Mouse (Mus musculus) embryonic fibroblast, embryonic 13.5 days (primary cell): ENCODE data around the gene Tspoap1. TPM values are rescaled to one million over a fixed set of nuclear protein-coding genes. Genes with fewer than 3 reads are reported as not detected.
A peak's percentile ranks its signal among the peaks of the same experiment; 100 is the strongest.

Experiments used
- H3K27ac ChIP-seq: 2 replicates; pipeline ENCODE4 v1.5.1; 2012; ENCODE audit warnings: low read length, control low read depth, inconsistent platforms; ENCODE audit not compliant: insufficient read depth
- H3K4me1 ChIP-seq: 2 replicates; pipeline ENCODE4 v1.6.1; 2011; ENCODE audit warnings: low read length; ENCODE audit not compliant: control insufficient read depth, insufficient read depth
- H3K4me3 ChIP-seq: 2 replicates; pipeline ENCODE4 v1.5.1; 2011; ENCODE audit warnings: mild to moderate bottlenecking, control low read depth, low read length; ENCODE audit not compliant: insufficient read depth
- CTCF ChIP-seq: IDR thresholded peaks from 2 replicates; pipeline ENCODE4 v1.5.1; 2011; ENCODE audit warnings: mild to moderate bottlenecking, control low read depth, low read length, moderate library complexity, borderline replicate concordance; ENCODE audit not compliant: insufficient read depth
- POLR2A ChIP-seq: IDR thresholded peaks from 2 replicates; pipeline ENCODE4 v1.6.1; 2011; ENCODE audit warnings: low read depth, mild to moderate bottlenecking, control low read depth, low read length, moderate library complexity
- polyA plus RNA-seq: library from polyadenylated mRNA; stranded (reverse); fragments of >200 nt; gene quantifications from 2 replicates; pipeline ENCODE4 v1.2.4, GENCODE M21; 2011; ENCODE audit warnings: low read depth; ENCODE audit not compliant: missing spikeins, insufficient read length

Gene Tspoap1
- polyA plus RNA-seq, 1 experiment, result 1.2 TPM

DNA sequence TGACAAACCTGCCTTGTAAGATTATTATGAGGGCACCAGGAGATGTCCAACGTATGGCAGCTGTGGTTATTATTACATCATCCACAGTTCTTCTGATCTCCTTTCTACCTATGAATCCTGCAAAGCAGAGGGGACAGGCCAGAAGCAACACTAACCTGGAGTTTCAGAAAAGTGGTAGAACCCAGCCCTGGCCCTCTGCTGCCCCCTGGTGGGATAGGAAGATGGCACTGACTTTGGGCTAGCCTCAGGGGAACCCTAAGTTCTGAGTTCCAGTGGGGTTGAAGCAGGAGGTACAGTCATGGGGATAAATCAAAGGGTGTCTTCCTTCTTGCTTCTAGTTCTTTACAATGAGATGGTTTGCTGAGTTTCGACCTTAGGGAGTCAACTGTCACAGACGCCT, 10.6 kb downstream of the Tspoap1 start:
- no peak overlapping the region for H3K4me3 ChIP-seq
- TF ChIP-seq CTCF, result peak; percentile 61
- TF ChIP-seq POLR2A, result no peak
- no peak overlapping the region for H3K27ac ChIP-seq
- H3K4me1 ChIP-seq, result no peaks in the 10 kb centered on the region

DNA sequence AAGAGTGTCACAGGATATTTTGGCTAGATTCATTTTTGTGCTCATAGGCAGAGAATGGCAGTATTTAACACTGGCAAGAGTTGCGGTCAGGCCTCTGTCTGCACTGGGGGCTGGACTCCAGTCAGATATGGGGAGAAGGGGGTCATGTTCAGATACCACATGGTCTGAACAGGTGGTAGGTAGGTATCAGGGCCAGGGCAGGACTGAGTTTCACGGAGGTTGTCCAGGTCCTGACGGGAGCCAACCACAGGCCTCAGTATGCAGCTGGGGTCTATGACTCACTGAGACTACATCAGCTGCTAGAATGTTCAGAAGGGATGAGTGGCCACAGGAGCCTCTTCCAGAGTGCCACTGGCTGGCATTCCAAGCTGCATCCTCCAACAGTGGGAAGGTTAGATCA, 12.0 kb downstream of the Tspoap1 start:
- no peaks in the 10 kb centered on the region for H3K4me1 ChIP-seq
- no peak overlapping the region for H3K4me3 ChIP-seq
- no peak overlapping the region for H3K27ac ChIP-seq
- no peak for TF ChIP-seq POLR2A
- no peak for TF ChIP-seq CTCF

DNA sequence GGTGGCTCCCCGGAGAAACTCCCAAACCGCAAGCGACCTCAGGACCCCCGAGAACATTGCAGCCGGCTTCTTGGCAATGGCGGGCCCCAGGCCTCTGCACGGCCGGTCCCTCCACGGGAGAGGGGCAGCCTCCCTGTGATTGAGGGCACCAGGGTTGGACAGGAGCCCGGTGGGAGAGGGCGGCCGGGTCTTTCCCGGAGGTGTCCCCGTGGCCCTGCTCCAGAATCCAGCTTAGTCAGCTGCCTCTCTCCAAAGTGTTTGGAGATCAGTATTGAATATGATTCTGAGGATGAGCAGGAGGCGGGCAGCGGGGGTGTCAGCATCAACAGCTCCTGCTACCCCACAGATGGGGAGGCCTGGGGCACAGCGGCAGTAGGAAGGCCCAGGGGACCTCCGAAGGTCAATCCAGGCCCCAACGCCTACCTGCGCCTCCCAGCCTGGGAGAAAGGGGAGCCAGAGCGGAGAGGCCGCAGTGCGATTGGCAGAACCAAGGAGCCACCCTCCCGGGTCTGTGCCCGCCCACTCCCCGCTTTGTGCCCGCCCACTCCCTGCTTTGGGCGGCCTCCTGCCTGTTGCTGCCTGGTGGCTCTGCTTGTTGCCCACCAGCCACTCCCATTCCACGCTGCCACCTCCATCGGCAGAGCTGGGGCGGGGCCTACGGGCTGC, 17.9 kb downstream of the Tspoap1 start:
- no peak for TF ChIP-seq CTCF
- TF ChIP-seq POLR2A, result no peak
- Histone ChIP-seq H3K27ac (no peak overlapping the region), H3K4me3 (peak overlapping the region; percentile 6; the same call in 1 of the 2 replicates), H3K4me1 (no peaks in the 10 kb centered on the region)

DNA sequence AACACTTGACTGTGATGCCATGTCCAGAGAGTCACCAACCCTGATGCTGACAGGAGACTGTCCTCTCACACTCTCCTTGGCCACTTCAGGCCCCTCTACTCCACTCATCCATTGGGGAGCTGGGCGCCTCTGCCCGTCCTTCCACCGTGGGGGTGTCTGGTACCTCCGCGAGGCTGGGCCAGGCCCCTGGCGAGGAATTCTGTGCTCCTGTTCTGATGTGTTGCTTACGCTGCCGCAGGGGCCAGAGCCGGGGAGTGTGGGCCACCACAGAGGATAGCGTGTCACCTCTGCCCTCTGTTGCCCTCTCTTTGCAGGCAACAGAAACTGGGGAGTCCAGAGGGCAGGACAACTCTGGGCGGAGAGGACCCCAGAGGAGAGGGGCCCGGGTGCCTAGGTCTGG, 18.6 kb downstream of the Tspoap1 start:
- no peak overlapping the region for H3K27ac ChIP-seq
- no peak for TF ChIP-seq POLR2A
- TF ChIP-seq CTCF, result no peak
- H3K4me1 ChIP-seq, result no peaks in the 10 kb centered on the region
- H3K4me3 ChIP-seq, result no peak overlapping the region

DNA sequence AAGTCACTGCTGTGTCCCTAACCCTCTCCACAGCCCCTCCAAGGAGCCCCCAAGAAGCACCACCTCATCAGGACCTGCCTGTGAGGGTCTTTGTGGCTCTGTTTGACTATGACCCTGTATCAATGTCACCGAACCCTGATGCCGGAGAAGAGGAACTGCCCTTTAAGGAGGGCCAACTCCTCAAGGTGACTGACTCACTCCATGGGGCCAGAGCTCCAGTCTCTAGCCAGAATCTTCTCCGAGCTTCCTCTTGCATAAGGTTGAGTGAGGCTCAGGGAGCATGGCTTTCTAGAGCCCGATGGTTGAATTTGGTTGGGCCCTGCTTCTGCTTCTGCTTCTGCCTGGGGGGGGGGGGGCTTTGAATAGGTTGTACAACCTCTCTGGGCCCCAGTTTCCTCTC, 19.1 kb downstream of the Tspoap1 start:
- no peak overlapping the region for H3K27ac ChIP-seq
- no peak overlapping the region for H3K4me3 ChIP-seq
- no peak for TF ChIP-seq CTCF
- TF ChIP-seq POLR2A, result no peak
- no peaks in the 10 kb centered on the region for H3K4me1 ChIP-seq

DNA sequence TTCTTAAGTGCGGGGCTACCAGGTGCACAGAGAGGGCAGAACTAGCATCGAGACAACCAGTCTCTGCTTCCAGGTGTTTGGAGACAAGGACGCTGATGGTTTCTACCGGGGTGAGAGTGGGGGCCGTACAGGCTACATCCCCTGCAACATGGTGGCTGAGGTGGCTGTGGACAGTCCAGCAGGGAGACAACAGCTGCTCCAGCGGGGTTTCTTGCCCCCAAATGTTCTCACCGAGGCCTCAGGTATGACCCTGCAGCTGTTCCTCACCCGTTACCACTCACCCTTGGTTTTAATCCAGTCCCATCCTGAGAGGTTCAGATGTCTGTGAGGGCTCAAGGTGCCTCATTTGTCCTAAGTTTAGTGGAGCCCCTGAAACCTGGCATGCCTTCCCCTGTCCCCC, 19.8 kb downstream of the Tspoap1 start:
- Histone ChIP-seq H3K4me1 (no peaks in the 10 kb centered on the region), H3K4me3 (no peak overlapping the region), H3K27ac (no peak overlapping the region)
- TF ChIP-seq POLR2A (no peak), CTCF (no peak)

DNA sequence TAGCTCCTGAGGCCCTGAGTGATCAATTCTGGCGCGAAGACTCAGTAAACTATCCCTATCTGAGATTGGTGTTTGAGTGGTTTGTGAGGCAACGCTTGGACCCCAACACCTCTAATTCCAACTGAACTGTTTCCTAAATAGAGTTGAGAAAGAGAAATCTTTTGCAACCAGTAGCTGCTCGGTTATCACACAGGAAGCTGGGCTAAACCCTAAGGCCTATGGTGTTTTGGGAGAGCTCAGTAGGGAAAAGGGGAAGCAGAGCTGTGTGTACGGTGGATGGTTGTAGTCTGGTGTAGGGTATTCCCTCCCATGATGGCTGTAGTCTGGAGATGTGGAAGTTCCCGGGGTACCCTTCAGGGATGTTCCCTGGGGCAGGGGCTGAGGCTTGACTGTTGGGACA, 29.7 kb downstream of the Tspoap1 start:
- no peak for TF ChIP-seq POLR2A
- TF ChIP-seq CTCF, result no peak
- H3K27ac ChIP-seq, result no peak overlapping the region

DNA sequence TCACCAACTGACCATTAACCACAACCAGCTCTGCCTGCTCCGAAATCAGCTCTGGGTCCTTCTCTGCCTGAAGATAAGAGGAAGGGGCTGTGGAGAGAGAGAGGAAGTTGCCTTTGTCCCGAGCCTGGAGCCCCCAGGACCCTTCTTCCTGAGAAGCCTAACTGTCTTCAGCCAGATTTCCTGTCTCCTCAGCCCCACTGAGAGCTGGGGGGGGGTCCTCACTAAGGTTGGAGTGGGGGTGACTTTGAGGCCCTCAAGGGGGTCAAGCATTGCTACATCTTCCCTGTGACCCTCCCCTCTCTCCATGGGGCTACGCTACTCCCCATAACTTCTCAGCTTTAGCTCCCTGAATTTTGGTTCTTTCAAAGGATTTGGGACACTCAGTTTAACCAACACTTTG, 33.1 kb downstream of the Tspoap1 start, which contains the start of gene Mpo:
Gene Mpo (plus strand): TSS at position 122 of the 400 bp plus-strand sequence.
- TF ChIP-seq CTCF (no peak), POLR2A (no peak)
- Histone ChIP-seq H3K4me3 (no peak within 1 kb of the TSS), H3K27ac (no peak within 1 kb of the TSS), H3K4me1 (no peaks in the 10 kb centered on the region)

More for the DNA sequence above, 29.7 kb downstream of the Tspoap1 start:
- H3K4me3 ChIP-seq, result no peak overlapping the region
- H3K4me1 ChIP-seq, result no peaks in the 10 kb centered on the region

DNA sequence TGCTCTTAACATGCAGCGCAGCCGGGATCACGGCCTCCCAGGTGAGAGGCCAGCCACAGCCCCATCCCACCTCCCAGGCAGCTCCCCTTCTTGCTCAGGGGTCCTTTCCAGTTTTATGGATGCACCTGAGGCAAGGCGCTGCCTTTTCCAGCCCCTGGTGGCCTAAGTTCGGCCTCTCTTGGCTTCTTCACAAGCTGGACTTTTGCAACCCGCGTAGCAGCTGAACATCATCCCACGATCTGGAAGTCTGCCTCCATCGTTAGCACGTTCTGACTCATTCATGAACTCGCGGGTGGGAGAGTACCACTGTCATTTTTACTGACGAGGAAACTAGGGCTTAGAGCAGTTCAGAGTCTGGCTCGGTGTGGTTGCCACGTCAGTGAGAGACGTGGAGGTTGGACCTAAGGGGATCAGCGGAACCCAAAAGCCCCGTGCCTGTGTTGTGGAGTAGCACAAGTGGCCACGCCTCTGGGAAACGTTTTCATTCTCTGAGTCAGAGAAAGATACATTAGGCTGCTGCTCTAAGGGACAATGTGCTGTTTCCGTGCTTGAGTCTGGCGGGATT, 41.5 kb downstream of the Tspoap1 start:
- TF ChIP-seq CTCF (no peak), POLR2A (no peak)
- Histone ChIP-seq H3K27ac (no peak overlapping the region), H3K4me3 (no peak overlapping the region), H3K4me1 (no peaks in the 10 kb centered on the region)

DNA sequence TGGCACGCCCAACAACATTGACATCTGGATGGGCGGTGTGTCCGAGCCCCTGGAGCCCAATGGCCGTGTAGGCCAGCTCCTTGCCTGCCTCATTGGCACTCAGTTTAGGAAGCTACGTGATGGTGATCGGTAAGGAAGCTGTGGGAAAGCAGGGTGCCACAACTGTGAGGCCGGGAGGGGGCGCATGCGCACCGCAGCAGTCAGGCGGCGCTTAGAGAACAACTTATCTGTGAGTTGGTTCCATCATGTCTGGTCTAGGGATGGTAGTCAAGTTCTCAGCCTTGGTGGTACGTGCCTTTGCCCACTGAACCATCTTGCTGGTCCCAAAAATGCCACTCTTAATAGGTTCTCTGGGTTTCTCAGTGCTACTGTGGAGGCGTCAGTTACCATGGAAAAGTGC, 42.3 kb downstream of the Tspoap1 start:
- Histone ChIP-seq H3K27ac (no peak overlapping the region), H3K4me3 (no peak overlapping the region), H3K4me1 (no peaks in the 10 kb centered on the region)
- peak; percentile 53; the same call in 1 of the 2 replicates for TF ChIP-seq CTCF
- TF ChIP-seq POLR2A, result no peak

DNA sequence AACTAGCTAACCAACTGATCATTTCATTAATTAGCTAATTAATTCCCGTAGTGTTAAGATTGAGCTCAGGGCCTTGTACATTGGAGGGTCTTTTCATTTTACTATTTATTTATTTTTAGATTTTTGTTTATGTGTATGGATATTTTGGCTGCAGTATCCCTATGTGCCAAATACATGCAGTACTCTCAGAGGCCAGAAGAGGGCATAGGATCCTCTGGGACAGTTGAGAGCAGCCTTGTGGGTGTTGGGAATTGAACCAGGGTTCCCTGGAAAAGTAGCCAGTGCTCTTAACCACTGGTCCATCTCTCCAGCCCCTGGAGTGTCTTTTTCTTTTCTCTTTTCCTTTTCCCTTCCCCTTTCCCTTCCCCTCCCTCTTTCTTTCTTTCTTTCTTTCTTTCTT, 45.1 kb downstream of the Tspoap1 start:
- Histone ChIP-seq H3K4me1 (no peaks in the 10 kb centered on the region), H3K27ac (no peak overlapping the region), H3K4me3 (no peak overlapping the region)
- TF ChIP-seq CTCF (no peak), POLR2A (no peak)

DNA sequence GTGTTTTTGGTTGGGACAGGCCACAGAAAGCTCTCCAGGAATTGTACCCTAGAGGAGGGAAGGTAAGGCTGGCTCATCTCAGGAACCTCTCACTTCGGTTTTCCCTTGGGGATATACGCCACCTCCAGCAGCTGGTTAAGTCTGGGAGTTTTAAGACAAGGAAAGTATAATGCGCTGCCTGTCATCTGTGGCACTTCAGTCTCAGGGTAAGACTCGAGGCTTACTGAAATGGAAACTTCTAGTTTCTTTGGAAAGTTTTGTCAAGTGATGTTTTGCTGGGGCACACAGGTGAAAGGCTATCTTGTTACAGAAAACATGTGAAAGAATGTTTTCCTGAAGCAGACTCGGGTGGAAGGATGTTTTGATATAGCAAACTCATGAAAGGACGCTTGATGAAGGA, 47.1 kb downstream of the Tspoap1 start:
- TF ChIP-seq CTCF, result no peak
- no peak for TF ChIP-seq POLR2A
- no peak overlapping the region for H3K27ac ChIP-seq
- H3K4me3 ChIP-seq, result no peak overlapping the region
- H3K4me1 ChIP-seq, result no peaks in the 10 kb centered on the region
